8 mouse cellular contexts compared by ENCODE assay signal in the genomic region with DNA sequence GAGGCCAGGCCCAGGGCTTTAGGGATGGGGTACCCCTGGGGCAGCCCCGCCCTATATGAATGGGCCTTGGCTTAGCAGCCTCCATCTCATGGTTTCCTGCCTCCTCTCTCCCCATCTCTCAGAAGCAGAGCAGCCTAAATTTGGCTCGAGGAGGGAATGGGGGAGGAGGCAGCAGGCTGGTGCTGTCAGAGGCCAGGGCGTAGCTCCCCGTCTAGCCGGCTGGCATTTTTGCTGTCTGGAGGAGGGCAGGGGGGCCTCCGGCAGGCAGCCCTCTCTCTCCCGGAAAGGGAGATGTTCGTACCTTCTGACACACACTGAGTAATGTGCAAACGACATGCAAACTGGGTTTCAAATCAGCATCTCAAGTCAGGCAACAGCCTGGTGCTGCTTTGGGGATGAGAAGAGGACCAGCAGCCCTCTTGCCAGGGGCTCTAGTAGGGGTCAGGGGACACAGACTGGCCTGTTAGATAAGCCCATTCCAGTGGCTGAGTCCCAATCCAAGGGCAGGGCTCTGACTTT. TPM values are rescaled to one million over a fixed set of nuclear protein-coding genes. Genes with fewer than 3 reads are reported as not detected.
DNase-seq lines count a peak whose midpoint lies in the region; ATAC-seq lines count a peak whose summit lies in the region.
"Had no signal": no experiment of that assay in that cellular context is flagged by ENCODE, and none has a peak within 500 bp of the region (broad histone marks: within the 10 kb centered on the region; RNA-seq: fewer than 3 reads in every experiment).

No protein-coding gene starts in this region.

- H3K27me3 ChIP-seq in liver, embryonic 16.5 days (ENCODE audit: control insufficient read depth, insufficient read depth, low read depth, low read length), result no peaks in the 10 kb centered on the region
- H3K27me3 ChIP-seq in stomach, embryonic 15.5 days (replicated peaks), result no peaks in the 10 kb centered on the region

- no peaks in the 10 kb centered on the region for H3K36me3 ChIP-seq in liver, embryonic 16.5 days (ENCODE audit: control insufficient read depth, insufficient read depth)
- H3K36me3 ChIP-seq in stomach, embryonic 15.5 days, result no peaks in the 10 kb centered on the region

- H3K9me3 ChIP-seq in liver, embryonic 16.5 days (replicated peaks; ENCODE audit: control insufficient read depth, low read length), result no peaks in the 10 kb centered on the region
- no peaks in the 10 kb centered on the region for H3K9me3 ChIP-seq in stomach, embryonic 15.5 days

- WGBS in liver, embryonic 16.5 days (ENCODE audit: insufficient replicate concordance), result 13% methylated on average over 9 of the region's 9 CpGs
- 19% methylated on average over 9 of the region's 9 CpGs for WGBS in stomach, embryonic 15.5 days

- H3K4me3 ChIP-seq in liver, embryonic 16.5 days (ENCODE audit: low read depth, low read length), result peak overlapping the region; percentile 77
- no peak overlapping the region for H3K4me3 ChIP-seq in stomach, embryonic 15.5 days (replicated peaks)
- H3K4me3 ChIP-seq: myocyte had no signal

- H3K4me2 ChIP-seq in liver, embryonic 16.5 days (ENCODE audit: low read depth, low read length), result peak overlapping the region; percentile 98
- H3K4me2 ChIP-seq in stomach, embryonic 15.5 days, result peak overlapping the region; percentile 25; the same call in 1 of the 2 replicates

- H3K27ac ChIP-seq in liver, embryonic 16.5 days (ENCODE audit: low read length), result peak overlapping the region; percentile 95
- peak overlapping the region; percentile 55 for H3K27ac ChIP-seq in stomach, embryonic 15.5 days

- ATAC-seq in common myeloid progenitor, adult 5-6 weeks (replicated peaks; ENCODE audit: low read depth, poor library complexity, severe bottlenecking), result peak; percentile 29
- ATAC-seq in liver, embryonic 16.5 days (ENCODE audit: low read depth), result peak; percentile 8
- ATAC-seq in stomach, embryonic 15.5 days (ENCODE audit: insufficient read depth, low FRiP score, low read depth), result peak; percentile 15; the same call in 1 of the 2 replicates

- H3K4me1 ChIP-seq in liver, embryonic 16.5 days (ENCODE audit: control insufficient read depth, low read depth, low read length), result peaks cover 79% of the 10 kb centered on the region
- peaks cover 41% of the 10 kb centered on the region for H3K4me1 ChIP-seq in stomach, embryonic 15.5 days

- intact Hi-C loops in heart, postnatal 10 days (cut with DNase I), result no loop called here

- DNase-seq in 3134 (ENCODE audit: extremely low read depth, insufficient read length, low spot score), result peak; percentile 34
- DNase-seq in CD4-positive helper T cell, adult 2 months (ENCODE audit: low read depth, low spot score), result peak; percentile 38
- peak; percentile 49 to 50 for DNase-seq in heart, postnatal 10 days
- DNase-seq in gastrocnemius, adult 18-20 months (ENCODE audit: low spot score), result no peak

- H3K9ac ChIP-seq in liver, embryonic 16.5 days (ENCODE audit: low read depth, low read length), result peak overlapping the region; percentile 94
- no peak overlapping the region for H3K9ac ChIP-seq in stomach, embryonic 15.5 days

RNA-seq across cellular contexts. Expression of a gene that starts 1.8 kb away (rescaled TPM):
- total RNA-seq in common myeloid progenitor, adult 5-6 weeks (2017), result not detected in 2 replicates
- total RNA-seq in heart, postnatal 10 days (2021), result not detected
- not detected in 2 replicates for polyA plus RNA-seq in liver, embryonic 16.5 days (2015; fragmentation: Nextera tagmentation; extraction: Ambion mirVana)
- polyA plus RNA-seq in stomach, embryonic 15.5 days (2015; fragmentation: Nextera tagmentation; extraction: Ambion mirVana), result not detected in 2 replicates
- total RNA-seq in gastrocnemius, adult 18-20 months (2021), result not detected
- polyA plus RNA-seq: myocyte had no signal

RNA-seq across cellular contexts. Expression of a gene that starts 35.4 kb away (rescaled TPM):
- 7.3 and 7.4 TPM in 2 replicates for total RNA-seq in common myeloid progenitor, adult 5-6 weeks (2017)
- total RNA-seq in heart, postnatal 10 days (2021), result 10 to 100 TPM in 1 of 2 experiments, 1 to 10 TPM in 1; 9.5 to 10.4 TPM
- 3.9 and 4.3 TPM in 2 replicates for polyA plus RNA-seq in liver, embryonic 16.5 days (2015; fragmentation: Nextera tagmentation; extraction: Ambion mirVana)
- 14.3 and 16.4 TPM in 2 replicates for polyA plus RNA-seq in stomach, embryonic 15.5 days (2015; fragmentation: Nextera tagmentation; extraction: Ambion mirVana)
- under 1 TPM; 0.46 to 0.97 TPM for total RNA-seq in gastrocnemius, adult 18-20 months (2021)
